Mouse (Mus musculus) megakaryocyte, embryonic 14.5 days (primary cell): ENCODE data around the gene Mphosph10.

ENCODE experiments used
- FLI1 ChIP-seq: IDR thresholded peaks from 2 replicates; pipeline ENCODE4 v1.6.1; 2012; ENCODE audit warnings: low read length, inconsistent platforms, mixed read lengths
- GATA1 ChIP-seq: IDR thresholded peaks from 3 replicates; pipeline ENCODE4 v1.6.1; 2012; ENCODE audit warnings: mixed read lengths, low read length, inconsistent platforms, borderline replicate concordance

DNA sequence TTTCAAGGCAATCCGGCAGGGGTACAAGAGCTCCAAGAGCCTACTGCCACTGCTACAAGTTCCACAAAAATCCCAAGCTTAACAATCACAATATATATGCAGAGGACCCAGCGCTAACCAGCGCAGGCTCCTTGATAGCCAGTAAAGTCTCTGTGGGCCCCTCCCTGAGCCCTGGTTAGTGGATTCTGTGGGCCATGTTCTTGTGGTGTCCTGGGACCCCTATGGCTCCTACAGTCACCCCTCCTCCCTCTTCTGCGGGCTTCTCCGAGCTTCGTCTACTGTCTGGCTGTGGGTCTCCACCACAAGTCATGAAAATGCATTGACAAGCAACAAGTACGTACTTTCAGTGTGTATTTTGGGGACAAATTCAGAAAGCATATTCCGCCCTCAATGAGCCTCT, 589 bp downstream of the Mphosph10 start:
- TF ChIP-seq FLI1 (no peak), GATA1 (no peak)
